Mouse (Mus musculus) myocyte (in vitro differentiated cells): Measurements from ENCODE around the gene Mdm2.

Source experiments
- E2F4 ChIP-seq: IDR thresholded peaks from one replicate; pipeline ENCODE4 v1.6.1; 2011; ENCODE audit warnings: mild to moderate bottlenecking, control low read depth, moderate library complexity; ENCODE audit not compliant: insufficient read depth
- MAX ChIP-seq: IDR thresholded peaks from one replicate; pipeline ENCODE4 v1.6.1; 2011; ENCODE audit warnings: low read depth, mild to moderate bottlenecking, control low read depth
- MYOD1 ChIP-seq, 3 experiments: IDR thresholded peaks; one replicate each; pipeline ENCODE4 v1.6.1; 2011; ENCODE audit warnings: control low read depth in 2 of 3, low read depth in 2 of 3, mild to moderate bottlenecking in 2 of 3, moderate library complexity in 1 of 3; ENCODE audit not compliant: insufficient read length in 2 of 3, control insufficient read depth in 1 of 3
- POLR2A ChIP-seq: IDR thresholded peaks from one replicate; pipeline ENCODE4 v1.6.1; 2011; ENCODE audit warnings: low read depth, mild to moderate bottlenecking, control low read depth, moderate library complexity; ENCODE audit not compliant: insufficient read length
- POLR2AphosphoS2 ChIP-seq: IDR thresholded peaks from one replicate; pipeline ENCODE4 v1.6.1; 2011; ENCODE audit warnings: low read depth, control low read depth; ENCODE audit not compliant: insufficient read length
- SRF ChIP-seq: IDR thresholded peaks from one replicate; pipeline ENCODE4 v1.6.1; 2011; ENCODE audit warnings: low read depth; ENCODE audit not compliant: control insufficient read depth, insufficient read length
- TCF3 ChIP-seq: IDR thresholded peaks from one replicate; pipeline ENCODE4 v1.6.1; 2011; ENCODE audit warnings: low read depth, control low read depth; ENCODE audit not compliant: insufficient read length
- USF1 ChIP-seq: IDR thresholded peaks from one replicate; pipeline ENCODE4 v1.6.1; 2011; ENCODE audit warnings: low read depth, mild to moderate bottlenecking, control low read depth, moderate library complexity

DNA sequence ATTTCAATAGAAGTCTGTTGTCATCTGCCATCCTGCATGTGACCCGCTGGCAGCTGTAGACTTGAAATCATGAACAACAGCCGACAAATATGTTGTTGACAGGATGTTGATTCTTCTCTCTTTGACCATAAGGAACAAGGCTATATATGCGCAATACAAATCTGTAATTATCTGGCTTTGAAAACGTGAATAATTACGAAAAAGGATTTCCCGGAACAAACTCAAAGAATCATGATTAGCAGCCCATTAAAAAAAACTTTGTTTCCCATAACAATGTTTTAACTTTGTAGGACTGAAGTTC is 53.9 kb downstream of the Mdm2 start:
- TF ChIP-seq USF1 (no peak), POLR2A (no peak), MAX (no peak), E2F4 (no peak), SRF (no peak), TCF3 (no peak), POLR2AphosphoS2 (no peak), MYOD1 (IDR thresholded peaks at IDR 0.05; ENCODE audit: control insufficient read depth in 1 of 3, insufficient read length in 2 of 3, low read depth in 2 of 3) (no peak)
